Mouse (Mus musculus): ENCODE results near the gene Kri1.

- TF ChIP-seq POLR2A (IDR thresholded peaks at IDR 0.05; ENCODE audit: borderline replicate concordance, insufficient read depth, low read length) = no peak
- no peak for TF ChIP-seq CTCF (IDR thresholded peaks at IDR 0.05; ENCODE audit: borderline replicate concordance, insufficient read depth, low read depth, low read length)
Measured at GRCm38 (mm10) chr9:21332161-21333061, 44.6 kb upstream of the Kri1 start.

Data from cerebellum, adult 2 months (tissue).